Mouse (Mus musculus) neural tube, embryonic 12.5 days (tissue): ENCODE results near the gene Ppp1r9a. TPM values are rescaled to one million over a fixed set of nuclear protein-coding genes. Genes with fewer than 3 reads are reported as not detected.

Experiments used
- ATAC-seq: fragments of 200-750 bp; cut with Nextera tagmentation; 2 replicates; pipeline ENCODE4 v1.8.0; 2017; ENCODE audit warnings: low read depth, mild to moderate bottlenecking, moderate TSS enrichment, moderate library complexity; ENCODE audit not compliant: low FRiP score
- H3K27ac ChIP-seq: fragments of 300-500 bp; sonication (generic); 2 replicates; pipeline ENCODE4 v1.5.1; 2016
- H3K27me3 ChIP-seq: fragments of 300-500 bp; sonication (generic); replicated peaks from 2 replicates; pipeline ENCODE4 v1.6.1; 2016; ENCODE audit warnings: mild to moderate bottlenecking
- H3K36me3 ChIP-seq: fragments of 300-500 bp; sonication (generic); 2 replicates; pipeline ENCODE4 v1.6.1; 2016; ENCODE audit warnings: mild to moderate bottlenecking
- H3K4me1 ChIP-seq: fragments of 300-500 bp; sonication (generic); 2 replicates; pipeline ENCODE4 v1.6.1; 2016
- H3K4me2 ChIP-seq: fragments of 300-500 bp; sonication (generic); replicated peaks from 2 replicates; pipeline ENCODE4 v1.6.1; 2016; ENCODE audit warnings: mild to moderate bottlenecking
- H3K4me3 ChIP-seq: fragments of 300-500 bp; sonication (generic); 2 replicates; pipeline ENCODE4 v1.5.1; 2016
- H3K9ac ChIP-seq: fragments of 300-500 bp; sonication (generic); 2 replicates; pipeline ENCODE4 v1.6.1; 2016; ENCODE audit warnings: mild to moderate bottlenecking
- H3K9me3 ChIP-seq: fragments of 300-500 bp; sonication (generic); 2 replicates; pipeline ENCODE4 v1.6.1; 2016; ENCODE audit warnings: mild to moderate bottlenecking
- WGBS: fragments of 180-500 bp; shearing (Covaris S2); methylation state at CpG from one replicate; pipeline ENCODE4 v1.1.7; 2016; 5-methylcytosine and 5-hydroxymethylcytosine counted together
- polyA plus RNA-seq: library from polyadenylated mRNA; unstranded; fragments of >200 nt; fragmentation: Nextera tagmentation; extraction: Ambion mirVana; gene quantifications from 2 replicates; pipeline ENCODE4 v1.2.1, GENCODE M21; 2016

Ppp1r9a gene
- polyA plus RNA-seq, 1 experiment from 2014 or later = 24.8 TPM

DNA sequence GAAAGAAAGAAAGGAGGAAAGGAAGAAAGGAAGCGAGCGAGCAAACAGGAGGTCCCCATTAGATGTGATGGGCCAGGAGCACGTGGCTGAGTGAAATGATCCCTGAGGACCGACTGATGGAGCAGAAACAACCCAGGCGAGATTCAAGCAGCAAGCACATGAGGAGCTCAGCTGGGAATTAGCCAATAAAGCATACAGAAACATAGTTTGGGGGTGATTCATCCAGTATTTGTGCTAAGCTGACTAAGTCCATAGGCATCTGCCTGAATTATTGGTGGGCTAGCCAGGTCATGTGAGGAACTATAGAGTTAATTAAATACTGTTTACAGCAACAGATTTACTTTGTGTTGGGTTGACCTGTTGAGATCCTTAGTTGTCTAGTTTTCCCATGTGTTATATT, 277.9 kb downstream of the Ppp1r9a start:
- no peak overlapping the region for H3K27ac ChIP-seq
- H3K4me3 ChIP-seq = no peak overlapping the region
- no peaks in the 10 kb centered on the region for H3K36me3 ChIP-seq
- H3K27me3 ChIP-seq = no peaks in the 10 kb centered on the region
- no peak overlapping the region for H3K4me2 ChIP-seq
- no peaks in the 10 kb centered on the region for H3K9me3 ChIP-seq
- WGBS = 80% methylated on average over 5 of the region's 5 CpGs
- no peak overlapping the region for H3K9ac ChIP-seq
- no peak for ATAC-seq
- H3K4me1 ChIP-seq = peaks cover 9% of the 10 kb centered on the region; the same call in 1 of the 2 replicates

DNA sequence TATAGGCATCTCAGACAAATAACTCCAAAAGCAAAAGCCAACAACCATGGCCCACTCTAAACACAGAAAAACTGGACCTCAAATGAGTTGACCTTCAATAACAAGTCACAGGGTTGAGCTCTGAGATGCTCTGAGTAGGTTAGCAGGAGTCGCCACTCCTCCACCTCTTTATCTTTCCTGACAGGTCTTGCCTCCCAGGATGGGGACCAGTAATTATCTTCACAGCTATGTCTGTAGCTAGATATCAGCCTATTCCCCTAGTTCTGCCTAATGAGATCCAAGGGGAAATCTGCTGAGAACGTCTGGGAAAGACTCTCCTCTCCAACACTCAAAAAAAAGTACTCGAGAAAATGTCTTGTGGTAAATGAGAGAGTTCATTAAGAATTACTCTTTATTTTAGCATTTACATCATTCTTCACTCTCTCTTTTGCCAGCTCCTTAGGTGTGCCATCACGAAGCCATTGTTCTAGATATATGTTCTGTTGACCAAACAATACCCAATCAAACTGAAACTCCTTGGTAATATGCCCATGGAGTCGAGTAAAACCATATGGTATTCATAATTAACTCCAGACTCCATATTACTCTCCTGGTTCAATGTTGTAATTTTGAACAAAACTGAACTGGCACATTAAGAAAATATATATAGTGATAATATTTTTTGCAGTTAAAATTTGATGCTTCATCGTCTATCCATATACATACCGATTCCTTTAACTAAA, 283.7 kb downstream of the Ppp1r9a start:
- no peaks in the 10 kb centered on the region for H3K27me3 ChIP-seq
- H3K36me3 ChIP-seq = no peaks in the 10 kb centered on the region
- H3K4me3 ChIP-seq = no peak overlapping the region
- H3K9me3 ChIP-seq = no peaks in the 10 kb centered on the region
- no peak overlapping the region for H3K9ac ChIP-seq
- no peak overlapping the region for H3K4me2 ChIP-seq
- no peak overlapping the region for H3K27ac ChIP-seq
- no peak for ATAC-seq
- 81% methylated on average over 7 of the region's 7 CpGs for WGBS
- H3K4me1 ChIP-seq = no peaks in the 10 kb centered on the region

DNA sequence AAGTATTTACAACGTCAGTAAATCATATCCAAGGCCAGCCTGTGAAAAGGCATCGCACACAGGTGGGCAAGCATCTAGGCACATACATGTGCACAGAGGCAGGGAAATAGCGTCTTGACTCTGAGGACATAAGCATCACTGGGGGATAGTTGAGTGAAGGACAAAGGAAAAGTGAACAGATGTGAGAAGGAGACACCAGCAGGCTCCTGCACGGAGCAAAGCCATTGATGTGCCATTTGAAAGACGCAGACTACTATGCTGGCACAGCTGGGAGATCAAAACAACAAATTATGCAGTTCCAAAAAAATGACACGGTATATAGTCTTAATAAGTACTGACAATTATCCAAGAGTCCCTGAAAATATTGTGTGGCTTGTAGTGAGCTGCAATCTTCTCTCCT, 284.9 kb downstream of the Ppp1r9a start:
- ATAC-seq = no peak
- H3K4me2 ChIP-seq = no peak overlapping the region
- H3K4me3 ChIP-seq = no peak overlapping the region
- H3K27me3 ChIP-seq = no peaks in the 10 kb centered on the region
- H3K9ac ChIP-seq = no peak overlapping the region
- no peaks in the 10 kb centered on the region for H3K36me3 ChIP-seq
- no peak overlapping the region for H3K27ac ChIP-seq
- WGBS = 81% methylated on average over 6 of the region's 6 CpGs
- no peaks in the 10 kb centered on the region for H3K9me3 ChIP-seq
- H3K4me1 ChIP-seq = no peaks in the 10 kb centered on the region

- WGBS = 85% methylated on average over 5 of the region's 5 CpGs
- Histone ChIP-seq H3K36me3 (no peaks in the 10 kb centered on the region), H3K27me3 (no peaks in the 10 kb centered on the region), H3K4me3 (no peak overlapping the region), H3K9ac (no peak overlapping the region), H3K9me3 (no peaks in the 10 kb centered on the region), H3K27ac (no peak overlapping the region), H3K4me1 (no peaks in the 10 kb centered on the region), H3K4me2 (no peak overlapping the region)
- no peak for ATAC-seq
Measured at GRCm38 (mm10) chr6:5188036-5188435, 285.3 kb downstream of the Ppp1r9a start.

GRCm38 (mm10) chr6:5188938-5189337, 286.2 kb downstream of the Ppp1r9a start:
- Histone ChIP-seq H3K4me1 (no peaks in the 10 kb centered on the region), H3K4me2 (no peak overlapping the region), H3K27me3 (no peaks in the 10 kb centered on the region), H3K9me3 (no peaks in the 10 kb centered on the region), H3K9ac (no peak overlapping the region), H3K27ac (no peak overlapping the region), H3K4me3 (no peak overlapping the region), H3K36me3 (no peaks in the 10 kb centered on the region)
- 68% methylated on average over 6 of the region's 6 CpGs for WGBS
- no peak for ATAC-seq

DNA sequence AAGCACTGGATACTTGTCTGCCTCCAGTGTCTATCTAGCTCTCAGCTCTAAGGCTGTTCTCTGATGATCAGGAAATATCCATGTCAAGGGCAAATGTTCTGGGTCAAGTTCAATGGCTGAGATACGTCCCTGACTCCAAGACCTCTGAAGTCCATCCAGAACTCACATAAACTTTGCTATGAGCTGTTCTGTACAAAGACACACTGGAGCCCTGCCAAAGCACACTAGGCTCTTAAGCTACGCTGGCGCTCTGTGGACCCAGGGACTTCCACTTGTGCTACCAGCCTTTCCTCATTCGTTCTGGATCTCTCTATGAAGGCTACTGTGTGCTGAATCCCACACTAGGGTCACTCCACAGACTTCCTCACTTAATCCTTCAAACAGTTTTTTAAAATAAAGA, 286.8 kb downstream of the Ppp1r9a start:
- no peak for ATAC-seq
- Histone ChIP-seq H3K4me2 (no peak overlapping the region), H3K27me3 (no peaks in the 10 kb centered on the region), H3K9ac (no peak overlapping the region), H3K4me1 (no peaks in the 10 kb centered on the region), H3K4me3 (no peak overlapping the region), H3K36me3 (no peaks in the 10 kb centered on the region), H3K27ac (no peak overlapping the region), H3K9me3 (no peaks in the 10 kb centered on the region)
- 81% methylated on average over 4 of the region's 4 CpGs for WGBS

DNA sequence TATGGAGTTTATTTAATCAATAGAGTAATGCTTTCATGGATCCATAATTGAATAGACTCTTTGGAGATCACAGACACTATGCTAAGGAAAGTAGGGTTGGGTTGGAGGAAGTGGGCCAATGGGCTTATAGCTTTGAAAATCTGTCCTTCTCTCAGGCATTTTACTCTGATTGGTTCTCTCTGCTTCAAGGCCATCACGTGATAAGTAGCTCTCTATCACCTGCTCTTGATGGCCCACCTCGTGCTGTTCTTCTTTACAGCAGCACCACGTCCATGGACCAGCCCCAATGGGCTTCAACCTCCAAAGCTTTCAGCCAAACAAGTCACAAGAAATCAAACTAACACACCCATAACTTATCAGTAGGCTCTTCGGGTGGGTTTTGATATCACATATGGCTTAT, 288.0 kb downstream of the Ppp1r9a start:
- no peaks in the 10 kb centered on the region for H3K4me1 ChIP-seq
- ATAC-seq = no peak
- H3K36me3 ChIP-seq = no peaks in the 10 kb centered on the region
- no peaks in the 10 kb centered on the region for H3K9me3 ChIP-seq
- no peak overlapping the region for H3K4me3 ChIP-seq
- H3K9ac ChIP-seq = no peak overlapping the region
- H3K4me2 ChIP-seq = no peak overlapping the region
- WGBS = 79% methylated on average over 4 of the region's 4 CpGs
- no peaks in the 10 kb centered on the region for H3K27me3 ChIP-seq
- H3K27ac ChIP-seq = no peak overlapping the region

DNA sequence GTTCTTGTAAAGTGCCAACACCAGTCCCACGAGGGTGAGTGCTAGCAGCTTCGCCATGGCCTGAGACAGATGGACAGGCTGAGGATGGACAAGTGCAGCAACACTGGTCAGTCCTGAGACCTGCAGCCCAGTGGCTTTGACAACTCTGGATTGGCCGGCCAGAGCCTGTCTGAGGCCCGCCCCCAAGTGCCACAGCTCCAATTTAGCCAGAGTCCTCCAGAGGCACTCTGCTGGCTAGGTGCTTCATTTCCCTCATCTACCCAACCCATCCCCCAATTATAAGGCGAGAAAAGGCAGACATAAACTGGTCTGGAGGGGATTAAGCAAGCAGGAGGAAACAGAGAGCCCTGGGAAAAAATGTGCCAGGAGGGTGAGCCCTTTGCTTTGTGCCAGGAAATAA, 291.0 kb downstream of the Ppp1r9a start, which contains the start of gene Pon1:
Pon1 (minus strand) TSS at position 254 of the 400 bp plus-strand sequence.
- H3K4me1 ChIP-seq = no peaks in the 10 kb centered on the region
- ATAC-seq = no peak
- H3K4me3 ChIP-seq = no peak within 1 kb of the TSS
- H3K9ac ChIP-seq = no peak within 1 kb of the TSS
- H3K4me2 ChIP-seq = no peak within 1 kb of the TSS
- no peak within 1 kb of the TSS for H3K27ac ChIP-seq
- no peaks in the 10 kb centered on the region for H3K27me3 ChIP-seq
- 46% methylated on average over 5 of the region's 5 CpGs for WGBS
- no peaks in the 10 kb centered on the region for H3K36me3 ChIP-seq
- peaks cover 6% of the 10 kb centered on the region; the same call in 1 of the 2 replicates for H3K9me3 ChIP-seq

DNA sequence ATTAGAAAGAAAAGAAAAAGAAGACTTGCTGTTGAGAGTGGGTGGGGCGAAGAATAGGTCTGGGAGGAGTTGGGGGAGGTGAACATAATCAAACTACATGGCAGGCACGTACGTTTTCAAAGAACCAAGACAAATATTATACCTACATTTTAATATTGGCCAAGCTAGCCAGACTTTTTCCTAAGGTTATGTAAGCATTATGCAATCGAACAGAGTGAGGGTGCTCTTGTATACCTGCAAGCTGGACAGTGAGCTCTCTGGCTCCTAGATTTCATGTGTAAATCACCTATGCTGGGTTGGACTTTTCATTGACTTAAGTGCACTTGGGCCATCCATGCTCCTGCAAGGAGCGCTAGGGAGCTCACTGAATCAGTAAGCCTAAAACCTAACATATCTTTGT, 295.9 kb downstream of the Ppp1r9a start:
- H3K4me1 ChIP-seq = no peaks in the 10 kb centered on the region
- no peak overlapping the region for H3K9ac ChIP-seq
- peaks cover 6% of the 10 kb centered on the region; the same call in 1 of the 2 replicates for H3K9me3 ChIP-seq
- no peaks in the 10 kb centered on the region for H3K27me3 ChIP-seq
- no peak overlapping the region for H3K4me2 ChIP-seq
- no peak overlapping the region for H3K4me3 ChIP-seq
- WGBS = 90% methylated on average over 5 of the region's 5 CpGs
- no peak for ATAC-seq
- no peaks in the 10 kb centered on the region for H3K36me3 ChIP-seq
- H3K27ac ChIP-seq = no peak overlapping the region

GRCm38 (mm10) chr6:5199376-5199905, 296.7 kb downstream of the Ppp1r9a start:
- Histone ChIP-seq H3K4me1 (no peaks in the 10 kb centered on the region), H3K27ac (no peak overlapping the region), H3K27me3 (no peaks in the 10 kb centered on the region), H3K9ac (no peak overlapping the region), H3K4me2 (no peak overlapping the region), H3K4me3 (no peak overlapping the region), H3K36me3 (no peaks in the 10 kb centered on the region), H3K9me3 (peaks cover 6% of the 10 kb centered on the region; the same call in 1 of the 2 replicates)
- WGBS = 90% methylated on average over 8 of the region's 8 CpGs
- ATAC-seq = no peak

GRCm38 (mm10) chr6:5199916-5200315, 297.2 kb downstream of the Ppp1r9a start:
- no peaks in the 10 kb centered on the region for H3K27me3 ChIP-seq
- H3K36me3 ChIP-seq = no peaks in the 10 kb centered on the region
- no peak overlapping the region for H3K4me2 ChIP-seq
- no peak for ATAC-seq
- no peak overlapping the region for H3K4me3 ChIP-seq
- WGBS = 89% methylated on average over 3 of the region's 3 CpGs
- no peak overlapping the region for H3K9ac ChIP-seq
- H3K27ac ChIP-seq = no peak overlapping the region
- no peaks in the 10 kb centered on the region for H3K4me1 ChIP-seq
- H3K9me3 ChIP-seq = peaks cover 6% of the 10 kb centered on the region; the same call in 1 of the 2 replicates

DNA sequence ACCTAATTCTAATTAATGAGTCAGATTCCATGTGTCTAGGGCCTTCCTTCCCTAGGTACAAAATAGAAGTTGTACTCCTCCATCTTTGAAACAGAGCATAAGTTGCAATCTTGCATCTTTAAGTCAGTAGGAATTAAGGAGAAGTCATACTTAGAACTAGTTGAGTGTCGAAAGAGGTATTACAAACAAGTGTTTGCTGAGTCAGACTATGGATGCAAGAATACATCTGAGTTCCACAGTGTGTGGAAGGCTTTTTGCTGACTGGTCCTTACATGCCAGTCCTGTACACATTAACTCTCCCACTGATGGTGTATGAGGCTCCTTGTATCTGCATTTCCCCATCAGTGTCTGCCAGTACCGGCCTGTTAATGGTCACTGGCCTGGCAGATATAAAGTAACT, 305.1 kb downstream of the Ppp1r9a start:
- no peak overlapping the region for H3K4me3 ChIP-seq
- H3K4me2 ChIP-seq = no peak overlapping the region
- ATAC-seq = no peak
- WGBS = 72% methylated on average over 2 of the region's 2 CpGs
- no peaks in the 10 kb centered on the region for H3K9me3 ChIP-seq
- no peaks in the 10 kb centered on the region for H3K27me3 ChIP-seq
- H3K36me3 ChIP-seq = no peaks in the 10 kb centered on the region
- H3K4me1 ChIP-seq = no peaks in the 10 kb centered on the region
- no peak overlapping the region for H3K27ac ChIP-seq
- H3K9ac ChIP-seq = no peak overlapping the region
